Mouse (Mus musculus): ENCODE data around the gene Gcnt2. TPM values are rescaled to one million over a fixed set of nuclear protein-coding genes. Genes with fewer than 3 reads are reported as not detected.
"Not testable (repeated sequence)": the region's sequence is repeated elsewhere in the genome, so short reads cannot be mapped to it uniquely, and the experiment has no call there.

Gcnt2 gene
- total RNA-seq, 2 experiments from 2014 or later = 4.9 to 5.3 TPM

DNA sequence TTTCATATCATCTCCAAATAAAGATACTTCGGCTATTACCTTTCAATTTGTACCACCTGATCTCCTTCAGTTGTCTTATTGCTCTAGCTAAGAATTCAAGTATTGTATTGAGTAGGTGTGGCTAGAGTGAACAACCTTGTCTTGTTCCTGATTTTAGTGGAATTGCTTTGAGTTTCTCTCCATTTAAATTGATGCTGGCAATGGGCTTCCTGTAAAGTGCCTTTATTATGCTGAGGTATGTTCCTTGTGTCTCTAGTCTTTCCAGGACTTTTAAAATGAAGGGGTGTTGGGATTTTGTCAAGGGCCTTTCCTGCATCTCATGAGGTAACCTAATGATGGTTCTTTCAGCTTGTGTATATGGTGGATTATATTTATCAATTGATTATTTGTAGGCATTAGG lies 83.5 kb downstream of the Gcnt2 start:
- no peak for DNase-seq

GRCm38 (mm10) chr13:40943936-40944335 lies 84.4 kb downstream of the Gcnt2 start:
- no peak for DNase-seq

- no peak for DNase-seq
Measured at GRCm38 (mm10) chr13:40944346-40944745, 84.8 kb downstream of the Gcnt2 start.

DNA sequence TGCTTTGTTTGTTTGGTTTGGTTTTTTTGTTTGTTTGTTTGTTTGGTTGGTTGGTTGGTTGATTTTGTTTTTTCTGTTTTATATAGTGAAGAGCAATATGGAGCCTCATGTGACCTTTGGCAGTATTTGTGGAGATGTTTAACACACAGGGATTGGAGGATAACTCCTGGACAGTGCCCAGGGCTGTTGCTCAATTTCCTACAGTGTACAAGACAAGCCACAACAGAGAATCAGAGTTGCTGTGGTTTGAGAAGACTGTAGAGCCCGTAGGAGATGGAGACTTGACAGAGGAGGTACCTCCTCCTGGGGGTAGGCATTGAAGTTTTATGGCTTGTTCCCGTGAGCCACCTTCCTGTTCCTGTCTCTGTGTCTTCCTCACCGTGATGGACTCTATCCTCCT lies 87.0 kb downstream of the Gcnt2 start:
- DNase-seq = no peak

DNA sequence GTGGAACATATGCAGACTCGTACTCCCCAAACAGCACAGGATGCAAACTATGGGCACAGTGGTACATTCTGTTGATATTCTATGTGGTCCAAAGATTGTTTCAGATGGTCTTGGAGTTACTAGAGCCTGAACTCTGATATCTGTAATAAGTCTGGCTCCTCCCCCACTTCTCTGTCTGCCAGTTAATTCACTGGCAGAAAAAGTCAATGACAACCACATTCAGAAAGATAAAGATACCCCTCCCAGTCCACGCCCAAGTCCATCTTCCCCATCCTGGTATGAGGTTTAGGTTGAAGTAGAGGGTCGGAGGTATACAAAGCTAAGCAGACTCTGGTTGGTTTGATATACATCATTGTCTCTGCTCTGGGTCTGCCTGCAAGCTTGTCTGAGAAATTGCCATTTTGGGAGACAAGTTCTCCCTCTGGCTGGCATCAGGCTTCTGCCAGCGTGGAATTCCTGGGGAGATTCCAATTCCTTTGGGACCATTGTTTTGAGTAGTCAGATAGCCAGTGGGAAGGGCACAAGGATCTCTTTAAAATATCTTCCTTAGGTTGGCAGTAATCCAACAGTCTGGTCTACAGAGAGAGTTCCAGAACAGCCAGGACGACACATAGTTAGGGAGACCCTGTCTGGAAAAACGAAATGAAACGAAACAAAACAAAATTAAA lies 88.1 kb downstream of the Gcnt2 start:
- no peak for DNase-seq

- no peak for DNase-seq
Measured at GRCm38 (mm10) chr13:40951386-40951976, 91.9 kb downstream of the Gcnt2 start.

DNA sequence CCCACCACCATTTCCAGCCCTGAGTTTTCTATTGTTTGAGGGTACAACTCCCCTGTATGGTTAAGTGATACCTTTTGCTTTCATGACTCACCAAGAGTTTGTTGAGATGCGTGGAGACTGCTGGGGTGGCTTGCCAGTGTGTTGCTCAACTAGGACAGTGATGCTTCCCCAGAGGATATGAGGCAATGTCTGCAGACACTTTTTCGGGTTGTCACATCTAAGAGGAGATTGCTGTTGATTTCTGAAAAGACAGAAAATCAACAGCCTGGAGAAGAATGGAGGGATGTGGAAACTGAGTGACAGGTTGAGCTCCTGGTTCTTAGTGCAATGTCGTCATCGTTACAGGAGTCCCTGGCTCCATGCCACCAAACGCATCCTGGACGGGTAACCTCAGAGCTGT lies 93.7 kb downstream of the Gcnt2 start:
- DNase-seq = no peak

DNA sequence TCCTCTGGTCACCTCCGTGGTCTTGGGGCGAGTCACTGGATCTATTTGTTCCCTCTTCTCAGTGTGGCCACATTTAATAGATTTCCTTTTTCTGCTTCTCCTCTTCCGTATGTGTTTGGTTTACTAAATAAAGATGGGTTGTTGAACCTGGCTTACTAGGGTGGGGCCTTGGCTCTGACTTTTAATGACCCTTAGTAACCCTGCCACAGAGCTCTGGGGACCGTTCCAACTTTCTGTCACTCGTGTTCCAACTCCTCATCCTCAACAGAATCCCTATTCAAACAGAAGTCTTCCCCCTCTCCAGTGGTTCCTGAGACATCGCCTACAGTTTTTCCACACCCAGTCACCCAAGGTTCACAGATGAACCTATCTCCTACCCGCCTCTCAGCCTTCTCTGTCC lies 96.2 kb downstream of the Gcnt2 start:
- DNase-seq = no peak

DNA sequence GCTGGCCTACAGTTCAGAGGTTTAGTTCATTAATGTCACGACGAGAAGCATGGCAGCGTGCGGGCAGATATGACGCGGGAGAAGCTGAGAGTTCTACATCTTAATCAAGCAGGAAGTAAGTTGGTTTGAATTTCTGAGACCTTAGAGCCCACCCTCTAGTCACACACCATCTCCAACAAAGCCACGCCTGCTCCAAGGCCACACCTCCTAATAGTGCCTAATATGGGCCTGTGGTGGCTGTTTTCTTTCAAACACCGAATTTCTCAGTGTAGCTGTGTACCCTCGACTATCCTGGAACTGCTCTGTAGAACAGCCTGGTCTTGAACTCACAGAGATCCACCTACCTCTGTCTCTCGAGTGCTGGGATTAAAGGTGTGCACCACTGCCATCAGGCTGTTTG lies 108.1 kb downstream of the Gcnt2 start:
- DNase-seq = no peak

- DNase-seq = no peak
Measured at GRCm38 (mm10) chr13:40968564-40968963, 109.0 kb downstream of the Gcnt2 start.

DNA sequence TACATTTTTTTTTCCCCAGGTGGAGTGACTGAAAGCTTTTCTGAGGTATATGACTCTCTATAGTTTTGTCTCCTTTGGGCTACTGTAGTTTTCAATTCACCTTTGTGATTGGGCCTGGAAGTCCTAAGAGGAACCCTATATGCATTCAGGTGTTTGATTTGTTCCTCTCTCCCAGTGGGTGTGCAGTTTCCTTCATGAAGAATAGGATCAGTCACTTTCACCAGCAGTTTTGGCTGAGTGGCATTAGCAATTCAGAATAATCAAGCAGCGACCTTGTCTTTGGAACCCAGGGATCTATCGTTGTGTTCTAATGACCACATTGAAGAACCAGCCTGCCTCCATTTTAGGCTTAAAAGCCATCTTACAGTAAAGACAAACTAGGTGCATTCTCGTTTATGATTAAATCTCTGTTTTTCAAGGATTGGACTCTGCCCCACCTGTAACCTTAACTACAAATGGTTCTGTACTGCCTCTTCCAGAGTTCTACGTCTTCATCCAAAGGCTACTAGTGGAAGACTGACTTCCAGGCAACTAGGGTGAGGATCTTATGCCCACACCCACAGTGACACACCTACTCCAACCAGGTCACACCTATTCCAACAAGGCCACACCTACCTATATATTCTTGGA lies 110.3 kb downstream of the Gcnt2 start:
- DNase-seq = no peak

- no peak for DNase-seq
Measured at GRCm38 (mm10) chr13:40971261-40971660, 111.7 kb downstream of the Gcnt2 start.

DNA sequence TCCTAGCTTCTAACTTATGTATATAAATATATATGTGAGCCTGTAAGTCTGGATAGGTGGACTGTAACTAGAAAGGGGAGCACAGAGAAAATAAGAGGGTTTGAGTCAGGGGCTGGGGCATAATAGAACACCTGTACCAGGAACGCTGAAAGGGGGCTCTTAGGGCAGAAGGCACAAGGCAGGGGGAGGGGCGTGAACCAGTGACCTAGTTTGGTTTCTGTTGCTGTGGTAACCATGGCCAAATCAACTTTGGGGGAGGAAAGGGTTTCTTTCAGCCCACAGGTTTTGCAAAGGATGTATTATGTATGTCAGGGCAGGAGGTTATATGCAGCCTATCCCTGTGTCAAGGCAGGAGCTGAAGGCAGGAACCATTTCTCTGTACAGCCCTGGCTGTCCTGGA lies 112.3 kb downstream of the Gcnt2 start:
- no peak for DNase-seq

- DNase-seq = no peak
Measured at GRCm38 (mm10) chr13:40972976-40973375, 113.4 kb downstream of the Gcnt2 start.

DNA sequence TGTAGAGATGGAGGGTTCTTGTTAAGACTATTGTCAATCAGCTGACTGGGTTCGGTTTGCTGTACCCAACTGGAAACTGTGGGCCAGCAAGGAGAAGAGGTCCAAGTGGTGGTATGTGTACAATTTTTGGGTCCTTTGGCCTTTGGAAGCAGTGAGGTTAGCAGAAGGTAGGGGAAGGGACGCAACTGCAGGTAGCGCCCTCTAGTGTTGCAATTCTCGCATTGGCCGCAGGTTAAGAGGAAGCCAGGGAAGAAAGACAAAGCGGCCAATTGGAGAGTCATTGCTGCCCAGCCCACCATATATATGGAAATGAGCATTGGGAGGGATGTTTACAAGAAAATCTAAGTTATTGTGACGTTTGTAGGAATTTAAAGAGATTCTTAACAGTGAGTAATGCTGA lies 118.1 kb downstream of the Gcnt2 start:
- DNase-seq = peak; percentile 28

GRCm38 (mm10) chr13:40978652-40979051 lies 119.1 kb downstream of the Gcnt2 start:
- no peak for DNase-seq

DNA sequence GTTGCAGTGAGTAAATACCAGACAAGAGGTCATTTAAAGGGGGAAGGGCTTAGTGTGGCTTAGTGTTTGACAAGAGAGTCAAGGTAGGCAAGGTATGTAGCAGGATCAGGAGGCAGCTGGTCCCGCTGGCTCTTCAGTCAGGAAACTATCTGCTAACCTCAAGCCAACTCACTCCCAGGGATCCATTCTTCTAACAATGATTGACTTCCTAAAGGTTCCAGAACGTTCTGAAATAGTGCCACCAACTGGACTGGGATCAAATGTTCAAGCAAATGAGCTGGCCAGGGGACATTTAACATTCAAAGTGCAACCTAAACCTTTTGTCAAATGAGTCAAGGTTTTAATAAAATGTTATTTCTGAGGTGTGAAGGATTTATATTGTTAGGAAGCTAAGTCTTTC lies 119.8 kb downstream of the Gcnt2 start:
- DNase-seq = no peak

DNA sequence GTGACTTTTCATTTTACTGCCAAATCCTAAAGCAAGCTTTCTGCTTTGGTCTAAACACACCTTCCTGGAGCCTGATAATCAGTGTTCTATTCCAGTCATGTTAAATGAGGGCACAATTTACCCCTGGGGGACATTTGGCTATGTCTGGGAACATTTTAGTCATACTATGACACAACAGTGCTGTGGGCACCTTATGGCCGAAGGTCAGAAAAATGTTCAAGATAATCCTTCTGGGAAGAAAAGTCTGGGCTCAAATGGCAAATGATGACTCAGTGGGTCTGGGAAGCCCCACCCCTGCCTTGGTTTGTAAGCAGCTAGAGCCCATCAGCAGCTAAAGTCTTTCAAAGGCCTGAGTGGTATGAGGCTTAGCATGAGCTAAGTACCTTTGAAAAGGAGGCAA lies 123.2 kb downstream of the Gcnt2 start:
- DNase-seq = no peak

GRCm38 (mm10) chr13:40986081-40986480 lies 126.5 kb downstream of the Gcnt2 start:
- no peak for DNase-seq

DNA sequence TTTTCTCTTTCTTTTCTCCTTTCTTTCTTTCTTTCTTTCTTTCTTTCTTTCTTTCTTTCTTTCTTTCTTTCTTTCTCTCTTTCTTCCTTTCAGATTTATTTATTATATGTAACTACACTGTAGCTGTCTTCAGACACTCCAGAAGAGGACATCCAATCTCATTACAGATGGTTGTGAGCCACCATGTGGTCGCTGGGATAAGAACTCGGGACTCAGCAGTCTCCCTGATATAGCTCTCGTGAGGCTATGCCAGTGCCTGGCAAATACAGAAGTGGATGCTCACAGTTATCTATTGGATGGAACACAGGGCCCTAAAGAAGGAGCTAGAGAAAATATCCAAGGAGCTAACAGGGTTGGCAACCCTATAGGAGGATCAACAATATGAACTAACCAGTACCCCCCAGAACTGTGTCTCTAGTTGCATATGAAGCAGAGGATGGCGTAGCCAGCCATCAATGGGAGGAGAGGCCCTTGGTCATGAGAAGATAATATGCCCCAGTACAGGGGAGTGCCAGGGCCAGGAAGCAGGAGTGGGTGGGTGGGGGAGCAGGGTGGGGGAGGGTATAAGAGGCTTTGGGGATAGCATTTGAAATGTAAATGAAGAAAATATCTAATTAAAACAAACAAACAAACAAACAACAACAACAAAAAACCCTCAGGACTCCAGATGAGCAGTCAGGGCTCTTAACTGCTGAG lies 128.2 kb downstream of the Gcnt2 start:
- DNase-seq = not testable (repeated sequence)

DNA sequence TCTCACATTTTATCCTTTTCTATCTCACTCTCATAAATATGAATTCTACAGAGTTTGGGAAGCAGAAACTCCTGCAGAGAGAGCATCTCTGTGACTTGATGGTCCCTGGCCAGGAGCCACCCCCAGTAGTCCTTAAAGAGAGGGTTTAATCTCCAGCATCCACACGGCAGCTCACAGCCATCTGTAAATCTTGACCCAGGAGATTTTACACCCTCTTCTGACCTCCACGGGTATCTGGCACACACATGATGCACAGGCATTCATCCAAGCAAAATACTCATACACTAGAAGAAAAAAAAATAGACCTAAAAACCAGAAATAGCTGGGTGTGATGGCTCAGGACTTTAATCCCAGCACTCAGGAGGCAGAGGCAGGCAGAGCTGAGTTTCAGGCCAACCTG lies 128.9 kb downstream of the Gcnt2 start:
- no peak for DNase-seq

- no peak for DNase-seq
Measured at GRCm38 (mm10) chr13:40994487-40995263, 135.1 kb downstream of the Gcnt2 start.

Measured in gastrocnemius, postnatal 25 days (tissue).